Mouse (Mus musculus): ENCODE measurements at regions not wholly inside any gene's neighbourhood (a gene's known extent, or its start where the extent isn't known, plus 50 kb on each side); places are given as distances from the start of the nearest gene placed in this dataset.

- no peak for DNase-seq
Measured at GRCm38 (mm10) chr1:28144824-28145223, 635.2 kb downstream of the Gm597 start.

GRCm38 (mm10) chr1:28102021-28102526, 678.0 kb downstream of the Gm597 start:
- peak; percentile 81 to 84 for DNase-seq

GRCm38 (mm10) chr1:28084456-28084855, 695.6 kb downstream of the Gm597 start:
- DNase-seq: no peak

GRCm38 (mm10) chr1:28053980-28054379, 726.1 kb downstream of the Gm597 start:
- peak in 1 of 2 experiments; percentile 1 for DNase-seq

GRCm38 (mm10) chr1:28047964-28048363, 732.1 kb downstream of the Gm597 start:
- DNase-seq: no peak

- no peak for DNase-seq
Measured at GRCm38 (mm10) chr1:28047379-28047778, 732.7 kb downstream of the Gm597 start.

- no peak for DNase-seq
Measured at GRCm38 (mm10) chr1:28045695-28046094, 734.4 kb downstream of the Gm597 start.

GRCm38 (mm10) chr1:28025720-28026119, 754.3 kb downstream of the Gm597 start:
- peak; percentile 6 to 11 for DNase-seq

- DNase-seq: no peak
Measured at GRCm38 (mm10) chr1:27998434-27998833, 781.6 kb downstream of the Gm597 start.

- DNase-seq: no peak
Measured at GRCm38 (mm10) chr1:27963369-27963768, 816.7 kb downstream of the Gm597 start.

Measured in cerebellum, postnatal 10 days (tissue).